In genomic region chr1:140451461-140451860, GRCm38 (mm10) we compare ENCODE assay signal across 10 mouse cellular contexts.
"Had no signal": no experiment of that assay in that cellular context is flagged by ENCODE, and none has a peak within 500 bp of the region (broad histone marks: within the 10 kb centered on the region; RNA-seq: fewer than 3 reads in every experiment).

No protein-coding gene starts in this region.

- H3K4me3 ChIP-seq: intestine, embryonic 15.5 days; limb, embryonic 15.5 days; liver, embryonic 13.5 days; midbrain, embryonic 13.5 days; neural tube, embryonic 12.5 days had no signal

- H3K27me3 ChIP-seq: intestine, embryonic 15.5 days; limb, embryonic 15.5 days; liver, embryonic 13.5 days; midbrain, embryonic 13.5 days; neural tube, embryonic 12.5 days had no signal

- H3K36me3 ChIP-seq: intestine, embryonic 15.5 days; limb, embryonic 15.5 days; liver, embryonic 13.5 days; midbrain, embryonic 13.5 days; neural tube, embryonic 12.5 days had no signal

- H3K9me3 ChIP-seq: intestine, embryonic 15.5 days; limb, embryonic 15.5 days; liver, embryonic 13.5 days; midbrain, embryonic 13.5 days; neural tube, embryonic 12.5 days had no signal

- ATAC-seq: intestine, embryonic 15.5 days; liver, postnatal 0 days; midbrain, embryonic 13.5 days had no signal

- H3K9ac ChIP-seq: intestine, embryonic 15.5 days; limb, embryonic 15.5 days; liver, embryonic 13.5 days; liver, postnatal 0 days; midbrain, embryonic 13.5 days; neural tube, embryonic 12.5 days had no signal

- DNase-seq: left cerebral cortex, postnatal 4 days; liver, embryonic 13.5 days; liver, postnatal 0 days; lung, postnatal 36 days; thymus, adult 2 months; thymus, postnatal 25 days had no signal

- H3K4me1 ChIP-seq: intestine, embryonic 15.5 days; limb, embryonic 15.5 days; liver, embryonic 13.5 days; midbrain, embryonic 13.5 days; neural tube, embryonic 12.5 days had no signal

- H3K4me2 ChIP-seq: intestine, embryonic 15.5 days; limb, embryonic 15.5 days; liver, embryonic 13.5 days; midbrain, embryonic 13.5 days; neural tube, embryonic 12.5 days had no signal

- H3K27ac ChIP-seq: intestine, embryonic 15.5 days; limb, embryonic 15.5 days; liver, embryonic 13.5 days; midbrain, embryonic 13.5 days; neural tube, embryonic 12.5 days had no signal
